Mouse (Mus musculus) CH12.LX (cell line): ENCODE measurements around the gene Tmcc1.
A peak's percentile ranks its signal among the peaks of the same experiment; 100 is the strongest.

Experiments
- POLR2A ChIP-seq: IDR thresholded peaks from 2 replicates; pipeline ENCODE4 v1.6.1; 2011; ENCODE audit warnings: low read depth, mild to moderate bottlenecking, improper control_type of control experiment, low read length
- ZC3H11A ChIP-seq: IDR thresholded peaks from 2 replicates; pipeline ENCODE4 v1.6.1; 2012; ENCODE audit warnings: low read depth, mild to moderate bottlenecking, inconsistent platforms, low read length, improper control_type of control experiment
- ZNF384 ChIP-seq: IDR thresholded peaks from 2 replicates; pipeline ENCODE4 v1.6.1; 2012; ENCODE audit warnings: low read depth, low read length, improper control_type of control experiment, inconsistent platforms

DNA sequence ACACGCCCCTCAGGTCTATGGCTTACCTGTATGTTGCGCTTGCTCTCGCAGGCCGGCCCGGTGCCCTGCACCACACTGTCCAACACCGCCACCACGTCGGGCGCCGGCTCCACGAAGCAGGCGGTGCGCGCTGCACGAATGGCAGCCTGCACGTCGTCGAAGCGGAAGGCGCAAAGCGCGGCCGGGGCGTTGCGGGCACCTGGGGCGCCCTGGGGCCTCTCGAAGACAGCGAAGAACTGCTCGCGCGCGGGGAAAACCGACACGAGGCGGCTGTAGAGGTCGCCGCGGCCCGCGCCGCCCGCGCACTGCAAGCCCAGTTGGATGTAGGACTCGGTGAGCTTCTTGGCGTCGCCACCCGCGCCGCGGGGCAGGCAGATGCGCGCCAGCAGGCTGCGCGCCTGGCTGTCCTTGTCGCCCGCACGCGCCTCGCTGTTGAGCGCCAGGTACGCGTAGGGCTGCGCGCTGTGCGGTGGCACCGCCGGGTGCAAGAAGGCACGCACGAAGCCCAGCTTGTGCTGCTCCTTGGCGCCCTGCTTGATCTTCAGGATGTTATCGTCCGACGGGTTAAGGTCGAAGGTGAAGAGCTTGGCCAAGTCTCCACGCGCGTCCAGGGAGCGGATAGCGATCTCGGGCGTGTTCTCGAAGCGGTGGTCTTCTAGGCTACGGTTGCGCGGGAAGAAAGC, 199.7 kb downstream of the Tmcc1 start:
- TF ChIP-seq POLR2A (peak; percentile 9; the same call in 1 of the 2 replicates), ZNF384 (no peak), ZC3H11A (no peak)
